Mouse (Mus musculus): ENCODE measurements at regions not wholly inside any gene's neighbourhood (a gene's known extent, or its start where the extent isn't known, plus 50 kb on each side); places are given as distances from the start of the nearest gene placed in this dataset.

DNA sequence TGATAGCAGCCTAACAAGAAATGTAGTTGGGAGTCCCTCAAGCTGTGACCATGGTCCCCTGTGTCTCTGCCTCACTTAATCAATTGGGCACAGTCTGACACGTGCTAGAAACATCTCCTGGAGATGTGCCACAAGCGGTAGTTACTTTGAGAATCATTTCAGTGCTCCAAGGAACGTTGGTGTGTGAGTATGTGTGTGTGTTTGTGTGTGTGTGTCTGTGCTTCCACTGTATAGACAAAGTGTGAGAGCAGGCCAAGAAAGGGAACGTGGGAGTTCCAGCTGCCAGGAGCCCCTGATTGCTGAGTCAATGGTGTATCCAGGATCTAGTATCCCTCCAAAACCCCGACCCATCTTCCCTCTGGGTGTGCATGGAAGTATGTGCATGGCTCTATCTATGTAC is 149.0 kb upstream of the A530016L24Rik start:
- Histone ChIP-seq H3K36me3 (ENCODE audit: control insufficient read depth, insufficient read depth, low read length, poor library complexity, severe bottlenecking) (no peaks in the 10 kb centered on the region), H3K27ac (ENCODE audit: insufficient read depth, low read depth, low read length, poor library complexity, severe bottlenecking) (no peak overlapping the region), H3K4me1 (ENCODE audit: control insufficient read depth in 2 of 2, insufficient read depth in 2 of 2, low read length in 2 of 2, poor library complexity in 1 of 2) (peaks cover 0 to 2% of the 10 kb centered on the region in 2 experiments; a peak in 1 of 4 replicates), H3K4me3 (ENCODE audit: insufficient read depth in 1 of 2, low read depth in 1 of 2, low read length in 2 of 2, poor library complexity in 1 of 2, severe bottlenecking in 1 of 2) (no peak overlapping the region), H3K9me3 (ENCODE audit: control insufficient read depth, insufficient read depth, low read depth, low read length) (no peaks in the 10 kb centered on the region), H3K9ac (ENCODE audit: insufficient read depth, low read depth, low read length, poor library complexity, severe bottlenecking) (no peak overlapping the region)
- no peak for DNase-seq (ENCODE audit: low read depth, low spot score)
- TF ChIP-seq ZNF384 (IDR thresholded peaks at IDR 0.05; ENCODE audit: low read depth, low read length) (no peak), ZC3H11A (IDR thresholded peaks at IDR 0.05; ENCODE audit: borderline replicate concordance, low read depth, low read length) (no peak), MAFK (IDR thresholded peaks at IDR 0.05; ENCODE audit: insufficient read depth, low read depth, low read length) (no peak), HCFC1 (IDR thresholded peaks at IDR 0.05; ENCODE audit: borderline replicate concordance, insufficient read depth, low read length) (no peak), CHD2 (IDR thresholded peaks at IDR 0.05; ENCODE audit: low read depth, low read length) (no peak)
- in situ Hi-C loops (cut with MboI; ENCODE audit: low sequenced_read_pairs in 2 of 2, unreplicated experiment in 2 of 2), result no loop called here

DNA sequence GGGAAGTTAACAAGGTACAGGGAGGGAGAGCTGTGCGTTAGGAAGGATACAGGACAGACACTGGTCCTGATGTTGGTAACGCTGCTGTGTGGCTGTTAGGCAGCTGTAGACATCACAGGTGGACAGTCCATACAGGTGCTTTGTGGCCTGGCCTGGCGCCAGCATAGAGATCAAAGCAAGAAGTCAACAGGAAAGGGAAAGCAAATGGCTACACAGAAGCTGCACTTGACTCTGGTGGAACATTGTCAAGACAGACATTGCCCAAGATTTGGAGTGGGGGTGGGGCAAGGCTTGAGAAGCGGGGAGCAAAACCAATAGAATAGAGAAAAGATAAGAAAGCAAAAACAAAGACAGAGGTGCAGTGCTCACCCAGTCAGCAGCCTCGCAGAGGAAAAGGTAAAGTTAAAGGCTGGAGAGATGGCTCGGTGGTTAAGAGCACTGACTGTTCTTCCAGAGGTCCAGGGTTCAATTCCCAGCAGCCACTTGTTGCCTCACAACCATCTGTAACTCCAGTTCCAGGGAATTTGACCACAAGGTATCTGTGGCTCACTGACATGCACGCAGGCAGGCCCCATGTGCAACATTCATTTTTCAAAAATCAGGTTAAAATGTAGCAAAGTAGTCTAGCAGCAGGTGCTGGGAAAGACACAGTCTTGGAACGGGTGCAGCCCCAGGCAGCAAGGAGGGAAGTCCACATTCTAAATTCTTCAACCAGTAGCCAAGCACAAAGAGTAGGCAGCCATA is 147.3 kb upstream of the A530016L24Rik start:
- no peak for DNase-seq (ENCODE audit: low read depth, low spot score)
- H3K4me3 ChIP-seq (ENCODE audit: insufficient read depth in 1 of 2, low read depth in 1 of 2, low read length in 2 of 2, poor library complexity in 1 of 2, severe bottlenecking in 1 of 2), result no peak overlapping the region
- H3K4me1 ChIP-seq (ENCODE audit: control insufficient read depth in 2 of 2, insufficient read depth in 2 of 2, low read length in 2 of 2, poor library complexity in 1 of 2), result peaks cover 0 to 2% of the 10 kb centered on the region in 2 experiments; a peak in 1 of 4 replicates
- no peaks in the 10 kb centered on the region for H3K36me3 ChIP-seq (ENCODE audit: control insufficient read depth, insufficient read depth, low read length, poor library complexity, severe bottlenecking)
- H3K9me3 ChIP-seq (ENCODE audit: control insufficient read depth, insufficient read depth, low read depth, low read length), result no peaks in the 10 kb centered on the region
- H3K9ac ChIP-seq (ENCODE audit: insufficient read depth, low read depth, low read length, poor library complexity, severe bottlenecking), result no peak overlapping the region
- in situ Hi-C loops (cut with MboI; ENCODE audit: low sequenced_read_pairs in 2 of 2, unreplicated experiment in 2 of 2), result no loop called here
- TF ChIP-seq HCFC1 (IDR thresholded peaks at IDR 0.05; ENCODE audit: borderline replicate concordance, insufficient read depth, low read length), result no peak
- TF ChIP-seq ZNF384 (IDR thresholded peaks at IDR 0.05; ENCODE audit: low read depth, low read length), result no peak
- no peak for TF ChIP-seq ZC3H11A (IDR thresholded peaks at IDR 0.05; ENCODE audit: borderline replicate concordance, low read depth, low read length)
- no peak for TF ChIP-seq MAFK (IDR thresholded peaks at IDR 0.05; ENCODE audit: insufficient read depth, low read depth, low read length)
- no peak for TF ChIP-seq CHD2 (IDR thresholded peaks at IDR 0.05; ENCODE audit: low read depth, low read length)
- H3K27ac ChIP-seq (ENCODE audit: insufficient read depth, low read depth, low read length, poor library complexity, severe bottlenecking), result no peak overlapping the region

DNA sequence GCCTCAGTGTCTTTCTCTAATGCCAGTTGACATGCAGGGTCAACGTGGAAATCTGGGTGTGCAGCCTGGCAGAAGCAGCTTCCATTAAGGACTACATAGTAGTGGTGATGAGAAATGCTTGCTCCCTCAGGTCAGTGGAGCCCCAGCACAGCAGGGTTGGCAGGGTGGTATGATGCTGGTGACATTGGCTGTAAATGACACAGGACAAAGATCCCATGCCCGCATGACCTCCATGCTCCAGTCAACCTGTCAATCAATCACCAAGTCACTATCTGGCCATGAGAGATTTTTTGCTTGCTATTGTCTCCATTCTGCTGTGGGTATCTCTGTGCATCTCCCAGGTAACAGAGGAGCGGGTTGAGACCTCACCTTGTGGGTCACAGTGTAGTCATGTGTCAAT is 146.2 kb upstream of the A530016L24Rik start:
- no peak for TF ChIP-seq ZNF384 (IDR thresholded peaks at IDR 0.05; ENCODE audit: low read depth, low read length)
- no peak for TF ChIP-seq CHD2 (IDR thresholded peaks at IDR 0.05; ENCODE audit: low read depth, low read length)
- in situ Hi-C loops (cut with MboI; ENCODE audit: low sequenced_read_pairs in 2 of 2, unreplicated experiment in 2 of 2), result no loop called here
- Histone ChIP-seq H3K9me3 (ENCODE audit: control insufficient read depth, insufficient read depth, low read depth, low read length) (no peaks in the 10 kb centered on the region), H3K4me3 (ENCODE audit: insufficient read depth in 1 of 2, low read depth in 1 of 2, low read length in 2 of 2, poor library complexity in 1 of 2, severe bottlenecking in 1 of 2) (no peak overlapping the region), H3K36me3 (ENCODE audit: control insufficient read depth, insufficient read depth, low read length, poor library complexity, severe bottlenecking) (no peaks in the 10 kb centered on the region), H3K27ac (ENCODE audit: insufficient read depth, low read depth, low read length, poor library complexity, severe bottlenecking) (no peak overlapping the region), H3K9ac (ENCODE audit: insufficient read depth, low read depth, low read length, poor library complexity, severe bottlenecking) (no peak overlapping the region), H3K4me1 (ENCODE audit: control insufficient read depth in 2 of 2, insufficient read depth in 2 of 2, low read length in 2 of 2, poor library complexity in 1 of 2) (peaks cover 0 to 2% of the 10 kb centered on the region in 2 experiments; a peak in 1 of 4 replicates)
- DNase-seq (ENCODE audit: low read depth, low spot score), result no peak

DNA sequence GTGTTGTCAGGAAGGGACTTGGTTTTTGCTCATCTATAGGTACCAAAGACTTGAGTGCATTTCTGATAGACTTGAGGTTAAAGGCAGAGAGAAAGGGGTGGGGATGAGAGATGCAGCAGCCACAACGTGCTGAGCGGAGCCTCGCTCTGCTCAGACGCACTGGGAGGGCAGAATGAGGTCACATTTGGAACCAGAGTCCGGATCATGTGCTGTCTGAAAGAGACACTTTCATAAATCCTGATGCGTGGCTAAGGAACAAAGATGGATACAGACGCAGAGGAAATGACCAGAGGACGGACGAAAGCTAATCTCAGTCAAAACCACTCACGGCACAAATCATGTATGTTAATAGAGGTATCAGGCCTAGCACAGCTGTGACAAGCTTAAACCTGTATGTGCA is 145.0 kb upstream of the A530016L24Rik start:
- TF ChIP-seq ZC3H11A (IDR thresholded peaks at IDR 0.05; ENCODE audit: borderline replicate concordance, low read depth, low read length), result no peak
- no peak for TF ChIP-seq MAFK (IDR thresholded peaks at IDR 0.05; ENCODE audit: insufficient read depth, low read depth, low read length)
- TF ChIP-seq CHD2 (IDR thresholded peaks at IDR 0.05; ENCODE audit: low read depth, low read length), result no peak
- no peak for TF ChIP-seq HCFC1 (IDR thresholded peaks at IDR 0.05; ENCODE audit: borderline replicate concordance, insufficient read depth, low read length)
- TF ChIP-seq ZNF384 (IDR thresholded peaks at IDR 0.05; ENCODE audit: low read depth, low read length), result no peak
- no peak for DNase-seq (ENCODE audit: low read depth, low spot score)
- Histone ChIP-seq H3K9me3 (ENCODE audit: control insufficient read depth, insufficient read depth, low read depth, low read length) (no peaks in the 10 kb centered on the region), H3K27ac (ENCODE audit: insufficient read depth, low read depth, low read length, poor library complexity, severe bottlenecking) (no peak overlapping the region), H3K36me3 (ENCODE audit: control insufficient read depth, insufficient read depth, low read length, poor library complexity, severe bottlenecking) (no peaks in the 10 kb centered on the region), H3K9ac (ENCODE audit: insufficient read depth, low read depth, low read length, poor library complexity, severe bottlenecking) (no peak overlapping the region), H3K4me3 (ENCODE audit: insufficient read depth in 1 of 2, low read depth in 1 of 2, low read length in 2 of 2, poor library complexity in 1 of 2, severe bottlenecking in 1 of 2) (no peak overlapping the region), H3K4me1 (ENCODE audit: control insufficient read depth in 2 of 2, insufficient read depth in 2 of 2, low read length in 2 of 2, poor library complexity in 1 of 2) (peaks cover 0 to 2% of the 10 kb centered on the region in 2 experiments; a peak in 1 of 4 replicates)
- in situ Hi-C loops (cut with MboI; ENCODE audit: low sequenced_read_pairs in 2 of 2, unreplicated experiment in 2 of 2), result no loop called here

All from ES-E14 (cell line).